Mouse (Mus musculus): ENCODE results near the gene 9530077C05Rik. TPM values are rescaled to one million over a fixed set of nuclear protein-coding genes. Genes with fewer than 3 reads are reported as not detected.
A peak's percentile ranks its signal among the peaks of the same experiment; 100 is the strongest.

9530077C05Rik gene
- polyA plus RNA-seq, 1 experiment from 2014 or later, result 4.9 TPM

DNA sequence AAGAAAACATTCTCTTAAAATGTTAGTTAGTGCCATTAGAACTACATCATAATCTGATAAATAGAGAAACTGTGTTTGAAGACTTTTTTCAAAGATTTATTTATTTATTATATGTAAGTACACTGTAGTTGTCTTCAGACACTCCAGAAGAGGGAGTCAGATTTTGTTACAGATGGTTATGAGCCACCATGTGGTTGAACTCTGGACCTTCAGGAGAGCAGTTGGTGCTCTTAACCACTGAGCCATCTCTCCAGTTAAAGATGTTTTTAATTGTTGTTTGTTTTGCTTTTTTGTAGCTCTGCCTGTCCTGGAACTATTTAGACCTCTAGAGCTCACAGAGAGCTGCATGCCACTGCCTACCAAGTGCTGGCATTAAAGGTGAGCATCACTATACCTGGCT, 43.7 kb downstream of the 9530077C05Rik start:
- peaks cover 75% of the 10 kb centered on the region for H3K36me3 ChIP-seq (ENCODE audit: insufficient read depth)
- no peaks in the 10 kb centered on the region for H3K9me3 ChIP-seq (ENCODE audit: low read depth, low read length)
- no peaks in the 10 kb centered on the region for H3K27me3 ChIP-seq (ENCODE audit: insufficient read depth, low read length)
- H3K9ac ChIP-seq, result no peak overlapping the region
- no peak overlapping the region for H3K4me2 ChIP-seq
- ATAC-seq (ENCODE audit: insufficient read depth) (no peak), DNase-seq (no peak)
- 0 out of 2 replicates have a peak, but pooled peaks have one; percentile 9 for TF ChIP-seq CTCF (IDR thresholded peaks at IDR 0.05; ENCODE audit: low read depth)
- no peak overlapping the region for H3K27ac ChIP-seq (ENCODE audit: low read depth)
- no peaks in the 10 kb centered on the region for H3K4me1 ChIP-seq (ENCODE audit: insufficient read depth)
- no peak overlapping the region for H3K4me3 ChIP-seq (ENCODE audit: low read depth, low read length)

- H3K9ac ChIP-seq, result no peak overlapping the region
- H3K4me3 ChIP-seq (ENCODE audit: low read depth, low read length), result no peak overlapping the region
- H3K4me1 ChIP-seq (ENCODE audit: insufficient read depth), result no peaks in the 10 kb centered on the region
- no peaks in the 10 kb centered on the region for H3K27me3 ChIP-seq (ENCODE audit: insufficient read depth, low read length)
- no peaks in the 10 kb centered on the region for H3K9me3 ChIP-seq (ENCODE audit: low read depth, low read length)
- 75% methylated on average over 11 of the region's 11 CpGs for WGBS
- TF ChIP-seq CTCF (IDR thresholded peaks at IDR 0.05; ENCODE audit: low read depth), result no peak
- peaks cover 53% of the 10 kb centered on the region for H3K36me3 ChIP-seq (ENCODE audit: insufficient read depth)
- H3K27ac ChIP-seq (ENCODE audit: low read depth), result no peak overlapping the region
- H3K4me2 ChIP-seq, result no peak overlapping the region
- no peak for ATAC-seq (ENCODE audit: insufficient read depth)
- DNase-seq, result no peak
Measured at GRCm38 (mm10) chr9:22457142-22457835, 46.0 kb downstream of the 9530077C05Rik start.

DNA sequence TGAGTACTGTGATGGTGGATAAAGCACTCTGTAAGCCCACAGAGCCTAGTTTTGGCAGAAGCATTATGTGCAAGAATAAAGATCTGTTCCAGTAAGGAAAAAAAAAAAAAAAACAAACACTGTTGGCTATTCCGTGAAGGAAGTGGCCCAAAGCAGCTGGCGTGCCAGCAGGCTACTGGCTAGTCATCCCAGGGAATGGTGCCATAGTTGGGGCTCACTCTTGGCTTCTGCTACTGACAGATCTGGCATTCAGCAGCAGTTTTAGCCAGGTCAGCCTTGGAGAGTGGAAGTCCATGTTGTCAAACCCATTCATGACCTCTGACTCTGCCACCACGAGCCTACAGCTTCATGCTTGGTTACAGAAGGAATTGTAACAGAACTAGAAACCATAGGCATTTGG, 50.6 kb downstream of the 9530077C05Rik start:
- Histone ChIP-seq H3K9me3 (ENCODE audit: low read depth, low read length) (no peaks in the 10 kb centered on the region), H3K4me1 (ENCODE audit: insufficient read depth) (no peaks in the 10 kb centered on the region), H3K9ac (no peak overlapping the region), H3K27me3 (ENCODE audit: insufficient read depth, low read length) (no peaks in the 10 kb centered on the region), H3K4me3 (ENCODE audit: low read depth, low read length) (no peak overlapping the region), H3K36me3 (ENCODE audit: insufficient read depth) (peaks cover 21% of the 10 kb centered on the region), H3K27ac (ENCODE audit: low read depth) (no peak overlapping the region), H3K4me2 (no peak overlapping the region)
- no peak for TF ChIP-seq CTCF (IDR thresholded peaks at IDR 0.05; ENCODE audit: low read depth)
- ATAC-seq (ENCODE audit: insufficient read depth), result no peak
- no peak for DNase-seq
- WGBS, result 84% methylated on average over 3 of the region's 3 CpGs

DNA sequence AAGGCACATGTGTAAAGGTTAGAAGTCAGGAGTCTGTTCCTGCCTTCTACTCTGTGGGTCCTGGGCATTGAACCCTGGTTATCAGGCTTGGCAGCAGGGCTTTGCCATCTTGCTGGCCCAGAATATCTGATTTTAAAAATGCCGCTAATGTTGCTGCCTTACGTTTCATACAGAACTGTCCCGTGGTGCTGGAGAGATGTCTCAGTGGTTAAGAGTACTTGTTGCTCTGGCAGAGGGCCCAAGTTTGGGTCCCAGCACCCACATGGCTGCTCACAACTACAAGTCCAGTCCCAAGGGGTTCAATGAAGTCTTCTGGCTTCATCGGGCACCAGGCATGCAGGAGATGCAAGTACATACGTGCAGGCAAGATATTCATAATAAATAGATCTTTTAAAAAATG, 54.9 kb downstream of the 9530077C05Rik start:
- Histone ChIP-seq H3K4me2 (no peak overlapping the region), H3K36me3 (ENCODE audit: insufficient read depth) (peaks cover 14% of the 10 kb centered on the region), H3K9ac (no peak overlapping the region), H3K27me3 (ENCODE audit: insufficient read depth, low read length) (no peaks in the 10 kb centered on the region), H3K9me3 (ENCODE audit: low read depth, low read length) (no peaks in the 10 kb centered on the region), H3K4me1 (ENCODE audit: insufficient read depth) (no peaks in the 10 kb centered on the region), H3K27ac (ENCODE audit: low read depth) (no peak overlapping the region), H3K4me3 (ENCODE audit: low read depth, low read length) (no peak overlapping the region)
- no peak for TF ChIP-seq CTCF (IDR thresholded peaks at IDR 0.05; ENCODE audit: low read depth)
- no peak for DNase-seq
- 88% methylated on average over 5 of the region's 5 CpGs for WGBS
- ATAC-seq (ENCODE audit: insufficient read depth), result no peak

DNA sequence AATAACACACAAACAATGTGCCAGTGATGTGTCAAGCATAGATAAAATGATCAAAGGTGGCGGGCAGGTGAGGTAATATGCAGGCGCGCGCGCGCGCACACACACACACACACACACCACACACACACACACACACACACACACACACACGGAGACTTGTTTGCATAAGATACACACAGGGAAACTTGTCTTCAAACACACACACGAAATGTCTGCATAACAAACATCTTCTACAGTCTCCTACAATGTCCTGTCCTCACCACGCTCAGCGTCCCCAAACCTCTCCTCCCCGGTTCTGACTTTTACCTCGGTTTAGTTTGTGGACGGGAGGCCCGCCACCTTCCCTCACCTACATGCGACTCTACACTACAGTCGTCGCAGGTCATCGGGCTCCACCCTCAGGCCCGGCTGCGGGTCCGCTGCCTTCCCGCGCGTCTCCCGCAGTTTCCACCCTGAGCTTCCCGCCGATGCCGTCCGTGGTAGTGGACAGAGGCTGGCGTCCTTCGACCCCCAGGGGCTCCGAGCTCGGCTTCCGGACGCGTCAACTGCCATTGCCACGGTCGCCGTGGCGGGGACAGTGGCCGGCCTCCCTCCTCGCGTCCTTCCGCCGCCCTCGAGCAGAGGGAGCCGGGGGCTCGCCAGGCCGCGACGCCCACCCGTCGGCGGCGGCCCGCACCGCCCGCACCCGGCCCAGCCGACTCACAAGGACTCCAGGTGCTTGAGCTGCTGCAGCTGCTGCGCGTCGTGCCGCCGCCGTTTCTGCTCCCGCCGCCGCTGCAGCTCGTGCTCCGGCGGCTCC, 56.3 kb downstream of the 9530077C05Rik start:
- under 1% methylated on average over 73 of the region's 73 CpGs for WGBS
- TF ChIP-seq CTCF (IDR thresholded peaks at IDR 0.05; ENCODE audit: low read depth), result no peak
- no peak for DNase-seq
- Histone ChIP-seq H3K27ac (ENCODE audit: low read depth) (peak overlapping the region; percentile 85), H3K36me3 (ENCODE audit: insufficient read depth) (peaks cover 14% of the 10 kb centered on the region), H3K4me1 (ENCODE audit: insufficient read depth) (no peaks in the 10 kb centered on the region), H3K4me3 (ENCODE audit: low read depth, low read length) (peak overlapping the region; percentile 85), H3K9ac (peak overlapping the region; percentile 84), H3K27me3 (ENCODE audit: insufficient read depth, low read length) (no peaks in the 10 kb centered on the region), H3K9me3 (ENCODE audit: low read depth, low read length) (no peaks in the 10 kb centered on the region), H3K4me2 (peak overlapping the region; percentile 78)
- peak; percentile 65 for ATAC-seq (ENCODE audit: insufficient read depth)

DNA sequence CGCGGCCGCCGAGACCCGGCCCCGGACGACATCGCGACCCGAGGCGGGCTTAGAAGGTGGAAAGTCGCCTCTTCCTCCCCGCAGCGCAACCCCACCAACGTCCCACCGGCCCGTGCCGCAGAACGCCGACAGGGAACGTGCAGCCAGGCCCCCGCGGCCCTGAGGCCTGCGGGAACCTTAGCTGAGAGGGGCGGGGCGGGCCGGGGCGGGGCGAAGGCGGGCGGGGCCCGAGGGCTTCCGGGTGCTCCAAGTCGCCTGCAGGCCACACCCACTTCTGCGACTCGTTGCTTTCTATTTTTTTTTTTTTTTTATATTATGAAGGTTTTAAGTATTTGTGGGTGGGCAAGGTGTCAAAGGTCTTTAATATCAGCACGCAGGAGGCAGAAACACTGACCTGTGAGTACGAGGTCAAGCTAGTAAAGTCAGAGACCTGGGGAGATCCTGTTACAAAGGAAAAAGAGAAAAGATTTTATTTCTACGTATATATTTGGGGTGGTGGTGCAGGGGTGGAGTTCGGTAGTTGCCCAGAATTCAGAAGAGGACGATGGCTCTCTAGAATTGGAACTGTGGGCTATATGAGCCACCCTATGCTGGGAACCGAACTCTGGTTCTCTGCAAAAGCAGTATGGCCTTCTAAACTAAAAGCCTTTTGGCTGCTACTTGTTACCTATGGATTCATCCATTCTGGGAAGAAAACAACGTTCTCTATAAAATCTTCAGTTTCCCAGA, 57.0 kb downstream of the 9530077C05Rik start:
- peaks cover 14% of the 10 kb centered on the region for H3K36me3 ChIP-seq (ENCODE audit: insufficient read depth)
- DNase-seq, result peak; percentile 90
- no peaks in the 10 kb centered on the region for H3K27me3 ChIP-seq (ENCODE audit: insufficient read depth, low read length)
- 2% methylated on average over 39 of the region's 43 CpGs for WGBS
- H3K9me3 ChIP-seq (ENCODE audit: low read depth, low read length), result no peaks in the 10 kb centered on the region
- H3K4me3 ChIP-seq (ENCODE audit: low read depth, low read length), result peak overlapping the region; percentile 85
- no peaks in the 10 kb centered on the region for H3K4me1 ChIP-seq (ENCODE audit: insufficient read depth)
- H3K4me2 ChIP-seq, result peak overlapping the region; percentile 78
- peak; percentile 94 for ATAC-seq (ENCODE audit: insufficient read depth)
- no peak for TF ChIP-seq CTCF (IDR thresholded peaks at IDR 0.05; ENCODE audit: low read depth)
- peak overlapping the region; percentile 84 for H3K9ac ChIP-seq
- peak overlapping the region; percentile 85 for H3K27ac ChIP-seq (ENCODE audit: low read depth)

DNA sequence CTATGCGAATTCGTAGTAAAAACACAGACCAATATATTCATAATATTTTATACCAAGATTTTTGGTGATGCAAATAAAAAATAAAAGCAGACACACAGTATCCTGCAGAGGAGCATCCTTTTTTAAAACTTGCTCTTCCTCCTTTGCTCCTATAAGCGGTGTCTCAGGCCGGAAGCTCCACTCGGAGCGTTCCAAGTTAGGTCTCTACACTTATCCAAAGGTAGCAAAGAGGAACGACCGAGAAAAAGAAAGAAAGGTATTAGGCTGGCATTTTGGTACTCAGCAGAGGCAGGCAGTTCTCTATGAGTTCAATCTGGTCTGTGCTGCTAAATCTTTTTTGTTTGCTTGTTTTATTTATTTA, 57.6 kb downstream of the 9530077C05Rik start:
- H3K27me3 ChIP-seq (ENCODE audit: insufficient read depth, low read length), result no peaks in the 10 kb centered on the region
- no peak overlapping the region for H3K4me3 ChIP-seq (ENCODE audit: low read depth, low read length)
- H3K27ac ChIP-seq (ENCODE audit: low read depth), result no peak overlapping the region
- no peak for ATAC-seq (ENCODE audit: insufficient read depth)
- H3K9ac ChIP-seq, result no peak overlapping the region
- TF ChIP-seq CTCF (IDR thresholded peaks at IDR 0.05; ENCODE audit: low read depth), result no peak
- H3K36me3 ChIP-seq (ENCODE audit: insufficient read depth), result peaks cover 14% of the 10 kb centered on the region
- H3K4me1 ChIP-seq (ENCODE audit: insufficient read depth), result no peaks in the 10 kb centered on the region
- no peaks in the 10 kb centered on the region for H3K9me3 ChIP-seq (ENCODE audit: low read depth, low read length)
- WGBS, result 74% methylated on average over 8 of the region's 8 CpGs
- H3K4me2 ChIP-seq, result peak overlapping the region; percentile 78
- no peak for DNase-seq

All from lung, embryonic 14.5 days (tissue).